Mouse (Mus musculus): ENCODE data around the gene Pbx3. TPM values are rescaled to one million over a fixed set of nuclear protein-coding genes. Genes with fewer than 3 reads are reported as not detected.

The Pbx3 gene
- polyA plus RNA-seq (2016; fragmentation: Nextera tagmentation; extraction: Ambion mirVana), result 92.9 and 93.9 TPM in 2 replicates

- peak within 1 kb of the TSS; percentile 95 for H3K4me3 ChIP-seq
- under 1% methylated on average over 89 of the region's 102 CpGs for WGBS
- H3K4me2 ChIP-seq (replicated peaks), result peak within 1 kb of the TSS; percentile 91
- H3K27ac ChIP-seq, result peak within 1 kb of the TSS; percentile 100
- H3K27me3 ChIP-seq (replicated peaks), result no peaks in the 10 kb centered on the region
- H3K9me3 ChIP-seq, result no peaks in the 10 kb centered on the region
- H3K36me3 ChIP-seq, result no peaks in the 10 kb centered on the region
- ATAC-seq (ENCODE audit: low FRiP score, low read depth), result peak; percentile 93
- H3K9ac ChIP-seq, result peak within 1 kb of the TSS; percentile 99
- H3K4me1 ChIP-seq, result peaks cover 15% of the 10 kb centered on the region; the same call in 1 of the 2 replicates
These were observed at the start of gene Pbx3 for GRCm38 (mm10) chr2:34372305-34373301. Gene Pbx3 (minus strand): TSS chr2:34373142.

- Histone ChIP-seq H3K9ac (no peak overlapping the region), H3K4me1 (no peaks in the 10 kb centered on the region), H3K27ac (no peak overlapping the region), H3K27me3 (replicated peaks) (no peaks in the 10 kb centered on the region), H3K4me3 (no peak overlapping the region), H3K36me3 (0 out of 2 replicates have a peak, but pooled peaks cover 3% of the 10 kb centered on the region), H3K4me2 (replicated peaks) (no peak overlapping the region), H3K9me3 (no peaks in the 10 kb centered on the region)
- no peak for ATAC-seq (ENCODE audit: low FRiP score, low read depth)
- WGBS, result 73% methylated on average over 1 of the region's 1 CpGs
These were observed 47.3 kb upstream of the Pbx3 start for GRCm38 (mm10) chr2:34420256-34420655.

GRCm38 (mm10) chr2:34409741-34410340, 36.9 kb upstream of the Pbx3 start:
- no peak for ATAC-seq (ENCODE audit: low FRiP score, low read depth)
- WGBS, result 90% methylated on average over 5 of the region's 5 CpGs
- H3K9ac ChIP-seq, result no peak overlapping the region
- H3K36me3 ChIP-seq, result no peaks in the 10 kb centered on the region
- peaks cover 15% of the 10 kb centered on the region for H3K4me1 ChIP-seq
- no peaks in the 10 kb centered on the region for H3K27me3 ChIP-seq (replicated peaks)
- no peak overlapping the region for H3K4me2 ChIP-seq (replicated peaks)
- no peak overlapping the region for H3K4me3 ChIP-seq
- no peak overlapping the region for H3K27ac ChIP-seq
- H3K9me3 ChIP-seq, result no peaks in the 10 kb centered on the region

- no peaks in the 10 kb centered on the region for H3K36me3 ChIP-seq
- H3K9me3 ChIP-seq, result no peaks in the 10 kb centered on the region
- H3K27me3 ChIP-seq (replicated peaks), result no peaks in the 10 kb centered on the region
- no peak for ATAC-seq (ENCODE audit: low FRiP score, low read depth)
- no peak overlapping the region for H3K4me3 ChIP-seq
- no peak overlapping the region for H3K27ac ChIP-seq
- peak overlapping the region; percentile 86; the same call in 1 of the 2 replicates for H3K4me2 ChIP-seq (replicated peaks)
- WGBS, result 88% methylated on average over 10 of the region's 10 CpGs
- peaks cover 15% of the 10 kb centered on the region for H3K4me1 ChIP-seq
- H3K9ac ChIP-seq, result no peak overlapping the region
These were observed 35.4 kb upstream of the Pbx3 start for GRCm38 (mm10) chr2:34408341-34408740.

- H3K4me1 ChIP-seq, result peaks cover 15% of the 10 kb centered on the region
- H3K36me3 ChIP-seq, result no peaks in the 10 kb centered on the region
- H3K4me2 ChIP-seq (replicated peaks), result peak overlapping the region; percentile 86
- H3K4me3 ChIP-seq, result peak overlapping the region; percentile 93
- no peaks in the 10 kb centered on the region for H3K27me3 ChIP-seq (replicated peaks)
- H3K9me3 ChIP-seq, result no peaks in the 10 kb centered on the region
- ATAC-seq (ENCODE audit: low FRiP score, low read depth), result no peak
- 41% methylated on average over 7 of the region's 7 CpGs for WGBS
- H3K9ac ChIP-seq, result peak overlapping the region; percentile 91
- H3K27ac ChIP-seq, result no peak overlapping the region
These were observed 34.7 kb upstream of the Pbx3 start for GRCm38 (mm10) chr2:34407596-34407995.

GRCm38 (mm10) chr2:34406601-34407464, 33.9 kb upstream of the Pbx3 start, which contains the start of gene Mapkap1:
Gene Mapkap1 (plus strand): TSS chr2:34406771.
- Histone ChIP-seq H3K36me3 (no peaks in the 10 kb centered on the region), H3K4me3 (peak within 1 kb of the TSS; percentile 93), H3K4me2 (replicated peaks) (peak within 1 kb of the TSS; percentile 86), H3K9me3 (no peaks in the 10 kb centered on the region), H3K27me3 (replicated peaks) (no peaks in the 10 kb centered on the region), H3K4me1 (peaks cover 15% of the 10 kb centered on the region), H3K9ac (peak within 1 kb of the TSS; percentile 91), H3K27ac (peak within 1 kb of the TSS; percentile 12; the same call in 1 of the 2 replicates)
- under 1% methylated on average over 68 of the region's 68 CpGs for WGBS
- peak; percentile 99 for ATAC-seq (ENCODE audit: low FRiP score, low read depth)

- Histone ChIP-seq H3K27me3 (replicated peaks) (no peaks in the 10 kb centered on the region), H3K4me2 (replicated peaks) (no peak overlapping the region), H3K9me3 (no peaks in the 10 kb centered on the region), H3K4me3 (no peak overlapping the region), H3K4me1 (no peaks in the 10 kb centered on the region), H3K27ac (no peak overlapping the region), H3K9ac (no peak overlapping the region), H3K36me3 (no peaks in the 10 kb centered on the region)
- WGBS, result 47% methylated on average over 4 of the region's 4 CpGs
- no peak for ATAC-seq (ENCODE audit: low FRiP score, low read depth)
These were observed 26.6 kb upstream of the Pbx3 start for GRCm38 (mm10) chr2:34399535-34399934.

GRCm38 (mm10) chr2:34378930-34379329, 6.0 kb upstream of the Pbx3 start:
- no peak for ATAC-seq (ENCODE audit: low FRiP score, low read depth)
- Histone ChIP-seq H3K27me3 (replicated peaks) (no peaks in the 10 kb centered on the region), H3K27ac (no peak overlapping the region), H3K9ac (no peak overlapping the region), H3K36me3 (no peaks in the 10 kb centered on the region), H3K4me2 (replicated peaks) (no peak overlapping the region), H3K9me3 (no peaks in the 10 kb centered on the region), H3K4me1 (no peaks in the 10 kb centered on the region), H3K4me3 (no peak overlapping the region)
- 93% methylated on average over 2 of the region's 2 CpGs for WGBS

- no peak overlapping the region for H3K4me2 ChIP-seq (replicated peaks)
- no peak overlapping the region for H3K27ac ChIP-seq
- no peaks in the 10 kb centered on the region for H3K36me3 ChIP-seq
- no peaks in the 10 kb centered on the region for H3K9me3 ChIP-seq
- H3K4me3 ChIP-seq, result no peak overlapping the region
- H3K4me1 ChIP-seq, result peaks cover 9% of the 10 kb centered on the region; the same call in 1 of the 2 replicates
- no peak for ATAC-seq (ENCODE audit: low FRiP score, low read depth)
- H3K27me3 ChIP-seq (replicated peaks), result no peaks in the 10 kb centered on the region
- 62% methylated on average over 2 of the region's 2 CpGs for WGBS
- H3K9ac ChIP-seq, result no peak overlapping the region
These were observed 1.4 kb upstream of the Pbx3 start for GRCm38 (mm10) chr2:34374349-34374748.

GRCm38 (mm10) chr2:34373886-34374285, 944 bp upstream of the Pbx3 start:
- no peaks in the 10 kb centered on the region for H3K27me3 ChIP-seq (replicated peaks)
- H3K4me1 ChIP-seq, result peaks cover 9% of the 10 kb centered on the region; the same call in 1 of the 2 replicates
- H3K9me3 ChIP-seq, result no peaks in the 10 kb centered on the region
- H3K4me2 ChIP-seq (replicated peaks), result peak overlapping the region; percentile 91
- H3K36me3 ChIP-seq, result no peaks in the 10 kb centered on the region
- no peak overlapping the region for H3K27ac ChIP-seq
- H3K9ac ChIP-seq, result no peak overlapping the region
- 44% methylated on average over 3 of the region's 3 CpGs for WGBS
- H3K4me3 ChIP-seq, result no peak overlapping the region
- ATAC-seq (ENCODE audit: low FRiP score, low read depth), result no peak

GRCm38 (mm10) chr2:34371441-34372304, 1.3 kb downstream of the Pbx3 start:
- WGBS, result under 1% methylated on average over 81 of the region's 118 CpGs
- no peaks in the 10 kb centered on the region for H3K36me3 ChIP-seq
- no peaks in the 10 kb centered on the region for H3K27me3 ChIP-seq (replicated peaks)
- H3K9ac ChIP-seq, result peak overlapping the region; percentile 99
- H3K27ac ChIP-seq, result peak overlapping the region; percentile 100
- peaks cover 18% of the 10 kb centered on the region; the same call in 1 of the 2 replicates for H3K4me1 ChIP-seq
- peak; percentile 43 for ATAC-seq (ENCODE audit: low FRiP score, low read depth)
- peak overlapping the region; percentile 91 for H3K4me2 ChIP-seq (replicated peaks)
- no peaks in the 10 kb centered on the region for H3K9me3 ChIP-seq
- H3K4me3 ChIP-seq, result peak overlapping the region; percentile 95

Data from neural tube, embryonic 12.5 days (tissue).